Mouse (Mus musculus) sigmoid colon, adult 10 weeks (tissue): Measurements from ENCODE around the gene Chpf2. TPM values are rescaled to one million over a fixed set of nuclear protein-coding genes. Genes with fewer than 3 reads are reported as not detected.

ENCODE experiments used
- polyA plus RNA-seq: library from polyadenylated mRNA; stranded (reverse); fragments of 350-450 nt; fragmentation: Illumina TruSeq; extraction: RNeasy Lipid Tissue Mini Kit (QIAGEN cat#74804); gene quantifications from one replicate; pipeline ENCODE4 v1.2.3, GENCODE M21; 2014; ENCODE audit warnings: low read depth, low replicate concordance

Gene Chpf2
- 0.79 TPM for polyA plus RNA-seq

DNA sequence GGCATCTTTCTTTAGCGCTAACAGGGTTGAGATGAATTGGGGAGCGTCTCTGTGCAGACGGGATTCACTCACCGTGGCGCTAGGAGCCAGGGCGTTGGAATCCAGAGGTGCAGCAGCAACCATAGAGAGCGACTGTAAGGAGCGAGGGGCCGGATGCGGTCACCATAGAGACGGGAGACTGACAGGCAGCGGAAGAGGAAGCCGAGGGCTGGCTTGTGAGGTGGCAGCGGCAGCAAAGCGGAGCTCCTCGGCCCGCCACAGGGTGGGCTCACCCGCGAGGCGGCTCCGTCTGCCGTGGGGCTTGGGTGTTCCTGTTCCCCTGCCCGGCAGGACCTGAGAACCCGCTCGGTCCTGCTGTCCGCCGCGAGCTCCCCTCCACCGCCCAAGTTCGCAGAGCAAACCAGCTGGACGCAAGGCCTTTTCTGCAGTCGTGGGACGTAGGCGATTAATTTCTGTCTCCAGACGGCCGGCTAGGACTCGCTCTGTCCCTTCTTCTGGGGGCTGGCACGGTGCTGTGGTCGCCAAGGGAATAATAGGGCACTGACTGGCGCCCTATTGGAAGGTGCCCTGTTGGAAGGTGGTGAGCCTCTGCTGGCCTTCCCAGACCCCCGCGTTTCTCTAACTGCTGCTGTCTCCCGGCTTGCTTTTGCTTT lies at the start of gene Chpf2:
TSS of gene Chpf2 (plus strand) at position 195 of the 653 bp plus-strand sequence.

DNA sequence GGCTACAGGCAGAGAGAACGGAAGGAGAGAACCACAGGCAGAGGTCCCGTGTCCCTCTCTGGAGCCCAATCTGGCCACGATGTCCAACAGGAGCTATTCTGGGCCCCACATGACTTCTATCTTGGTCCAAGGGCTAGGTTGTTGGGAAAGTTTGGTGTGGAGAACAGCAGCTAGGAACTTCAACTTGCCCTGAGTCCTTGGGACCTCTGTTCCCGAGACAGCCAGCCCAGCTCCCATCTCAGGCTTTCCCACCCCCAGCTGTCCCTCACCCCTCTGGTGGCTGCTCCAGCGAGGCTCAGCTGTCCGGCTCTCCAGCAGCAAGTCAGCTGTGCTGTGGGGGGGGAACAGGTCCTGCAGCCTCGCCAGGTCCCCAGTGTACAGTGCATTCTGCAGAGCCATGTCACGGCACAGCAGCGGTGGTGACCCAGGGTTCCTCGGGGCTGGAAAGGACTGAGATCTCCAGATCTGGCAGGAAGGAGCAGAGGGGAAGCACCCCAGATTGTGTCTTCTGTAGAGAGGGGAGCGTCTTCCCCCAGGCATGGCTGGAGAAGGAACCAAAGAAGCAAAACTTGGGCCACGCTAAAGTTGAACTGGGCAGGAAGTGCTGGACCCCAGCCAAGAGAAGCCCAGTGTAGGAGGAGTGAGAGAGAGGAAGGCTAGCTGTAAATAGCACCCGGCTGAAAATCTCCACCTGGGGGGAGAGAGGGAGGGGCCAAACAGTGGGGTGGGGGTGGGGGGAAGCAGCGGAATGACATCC lies 46.0 kb upstream of the Chpf2 start, which contains the start of gene Asb10:
TSS of gene Asb10 (minus strand) at position 592 of the 757 bp plus-strand sequence.

DNA sequence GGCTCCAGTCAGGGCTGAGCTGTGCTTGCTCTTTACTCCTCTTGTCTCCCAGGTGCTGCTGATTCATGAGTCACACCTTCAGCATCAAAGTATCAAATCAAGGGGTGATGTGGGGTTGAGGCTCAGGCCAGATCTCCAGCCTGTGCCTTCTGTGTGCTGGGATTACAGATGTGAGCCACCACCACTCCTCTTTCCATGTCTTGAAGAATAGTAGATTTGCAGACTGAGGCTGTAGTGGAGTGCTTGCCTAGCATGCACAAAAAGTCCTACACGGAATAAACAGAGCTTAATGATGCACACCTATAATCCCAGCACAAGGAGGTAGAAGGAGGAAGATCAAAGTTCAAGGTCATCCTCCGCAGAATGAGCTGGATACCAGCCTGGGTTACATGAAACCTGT lies 29.8 kb upstream of the Chpf2 start, which contains the start of gene 4931409K22Rik:
TSS of gene 4931409K22Rik (minus strand) at position 101 of the 400 bp plus-strand sequence.

DNA sequence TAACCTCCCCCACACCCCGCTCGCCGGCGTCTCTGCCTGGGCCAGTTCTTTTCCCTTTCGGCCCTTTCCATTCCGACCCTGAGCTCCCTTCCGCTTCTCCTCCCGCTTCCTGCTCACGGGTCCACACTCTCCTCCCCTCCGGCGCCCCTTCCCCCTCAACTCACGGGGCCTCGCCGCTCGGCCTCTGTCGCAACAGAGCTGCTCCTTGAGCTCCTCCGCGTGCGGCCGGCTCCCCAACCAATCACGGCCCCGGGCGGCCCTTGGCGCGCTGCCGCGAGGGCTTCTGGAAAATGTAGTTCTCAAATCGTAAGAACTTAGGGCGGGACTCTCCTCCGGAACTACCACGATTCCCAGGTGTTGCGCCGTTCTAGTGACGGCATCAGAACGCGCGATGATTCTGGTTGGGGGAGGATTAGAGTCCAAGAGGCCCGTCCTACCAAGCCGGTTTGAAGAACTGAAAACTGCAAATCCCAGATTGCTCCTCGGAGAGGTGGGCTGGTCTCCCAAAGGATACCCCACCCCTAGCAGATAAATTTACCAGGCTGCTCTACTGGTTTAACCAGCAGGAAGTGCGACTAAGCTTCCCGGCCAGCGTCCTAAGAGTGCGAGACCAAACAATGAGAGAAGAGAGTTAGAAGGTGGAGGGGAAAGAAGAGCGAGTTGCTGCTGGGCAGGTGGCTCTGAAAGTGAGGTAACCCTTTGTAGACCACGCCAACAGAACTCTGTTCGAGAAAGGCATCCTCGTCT lies 9.2 kb upstream of the Chpf2 start, which contains the start of gene Abcf2:
TSS of gene Abcf2 (minus strand) at position 285 of the 747 bp plus-strand sequence.

DNA sequence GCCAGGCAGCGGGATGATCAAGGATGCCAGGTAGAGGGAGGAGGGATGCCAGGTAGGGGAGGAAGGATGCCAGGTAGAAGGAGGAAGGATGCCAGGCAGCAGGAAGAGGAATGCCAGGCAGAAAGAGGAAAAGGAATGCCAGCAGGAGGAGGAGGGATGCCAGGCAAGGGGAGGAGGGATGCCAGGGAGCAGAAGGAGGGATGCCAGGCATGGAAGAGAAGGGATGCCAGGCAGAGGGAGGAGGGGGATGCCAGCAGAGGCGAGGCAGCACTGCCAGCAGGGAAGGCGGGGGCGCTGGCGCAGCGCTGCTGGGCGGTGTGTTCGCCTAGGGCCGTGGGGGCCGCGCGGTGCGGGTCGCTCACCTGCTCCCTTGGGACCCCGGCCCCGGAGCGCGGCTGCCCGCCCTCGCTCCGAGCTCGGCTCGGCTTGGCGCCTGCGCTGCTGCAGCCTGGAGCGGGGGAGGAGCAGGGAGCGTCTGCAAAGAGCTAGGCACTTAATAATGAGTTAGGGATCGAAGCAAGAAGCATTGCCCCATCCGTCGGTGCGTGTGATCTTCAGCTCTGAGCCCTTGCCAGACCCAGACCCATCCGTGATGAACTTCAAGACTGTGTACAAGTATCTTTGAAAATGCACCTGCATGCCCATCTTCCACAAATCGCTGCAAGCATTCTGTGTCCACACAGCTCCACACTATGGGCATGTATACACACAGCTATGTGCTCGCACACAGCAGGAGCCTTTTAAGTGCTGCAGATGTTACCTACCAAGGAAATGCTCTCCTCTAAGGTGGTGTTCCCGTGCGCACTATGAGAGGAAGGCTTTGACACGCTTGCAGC lies 37.7 kb downstream of the Chpf2 start, which contains the start of gene Smarcd3:
TSS of gene Smarcd3 (minus strand) at position 426 of the 836 bp plus-strand sequence.

Other genes starting within 250 kb of the Chpf2 start
- 0.47 TPM for gene Kcnh2, start 235.1 kb upstream of the Chpf2 start, polyA plus RNA-seq
- not detected for gene Nos3, start 221.9 kb upstream of the Chpf2 start, polyA plus RNA-seq
- not detected for gene Atg9b, start 194.6 kb upstream of the Chpf2 start, polyA plus RNA-seq
- 4.7 TPM for gene Abcb8, start 193.1 kb upstream of the Chpf2 start, polyA plus RNA-seq
- not detected for gene Asic3, start 173.3 kb upstream of the Chpf2 start, polyA plus RNA-seq
- 18.5 TPM for gene Cdk5, start 163.2 kb upstream of the Chpf2 start, polyA plus RNA-seq
- 32.6 TPM for gene Slc4a2, start 162.9 kb upstream of the Chpf2 start, polyA plus RNA-seq
- gene Fastk, start 141.5 kb upstream of the Chpf2 start, polyA plus RNA-seq, result 6.5 TPM
- gene Tmub1, start 138.9 kb upstream of the Chpf2 start, polyA plus RNA-seq, result 1.5 TPM
- 1.6 TPM for gene Agap3, start 134.6 kb upstream of the Chpf2 start, polyA plus RNA-seq
- gene Gbx1, start 59.5 kb upstream of the Chpf2 start, polyA plus RNA-seq, result not detected
- not detected for gene Asb10, start 45.8 kb upstream of the Chpf2 start, polyA plus RNA-seq
- not detected for gene 4931409K22Rik, start 29.9 kb upstream of the Chpf2 start, polyA plus RNA-seq
- 6.9 TPM for gene Abcf2, start 9.3 kb upstream of the Chpf2 start, polyA plus RNA-seq
- 1.2 TPM for gene Smarcd3, start 37.7 kb downstream of the Chpf2 start, polyA plus RNA-seq
- 39.2 TPM for gene Nub1, start 98.8 kb downstream of the Chpf2 start, polyA plus RNA-seq
- not detected for gene Wdr86, start 144.0 kb downstream of the Chpf2 start, polyA plus RNA-seq
- gene Crygn, start 171.3 kb downstream of the Chpf2 start, polyA plus RNA-seq, result not detected